Mouse (Mus musculus): ENCODE measurements around the gene Usp22. TPM values are rescaled to one million over a fixed set of nuclear protein-coding genes. Genes with fewer than 3 reads are reported as not detected.

Usp22 gene
- polyA plus RNA-seq, 1 experiment from 2014 or later, result 344 TPM

GRCm38 (mm10) chr11:61109707-61110106, 65.1 kb downstream of the Usp22 start:
- H3K4me3 ChIP-seq, result no peak overlapping the region
- ATAC-seq (ENCODE audit: low FRiP score), result no peak
- H3K27me3 ChIP-seq, result 0 out of 2 replicates have a peak, but pooled peaks cover 2% of the 10 kb centered on the region
- WGBS, result 86% methylated on average over 6 of the region's 6 CpGs
- H3K27ac ChIP-seq, result no peak overlapping the region
- H3K4me1 ChIP-seq, result peaks cover 4% of the 10 kb centered on the region; the same call in 1 of the 2 replicates
- H3K9me3 ChIP-seq (replicated peaks), result no peaks in the 10 kb centered on the region
- H3K36me3 ChIP-seq, result no peaks in the 10 kb centered on the region
- H3K4me2 ChIP-seq (replicated peaks), result no peak overlapping the region
- H3K9ac ChIP-seq, result no peak overlapping the region

- H3K4me1 ChIP-seq, result peaks cover 10% of the 10 kb centered on the region; the same call in 1 of the 2 replicates
- H3K27ac ChIP-seq, result no peak overlapping the region
- no peak for ATAC-seq (ENCODE audit: low FRiP score)
- WGBS, result 86% methylated on average over 12 of the region's 12 CpGs
- H3K4me2 ChIP-seq (replicated peaks), result no peak overlapping the region
- no peaks in the 10 kb centered on the region for H3K36me3 ChIP-seq
- H3K27me3 ChIP-seq, result peaks cover 5% of the 10 kb centered on the region; the same call in 1 of the 2 replicates
- no peaks in the 10 kb centered on the region for H3K9me3 ChIP-seq (replicated peaks)
- no peak overlapping the region for H3K4me3 ChIP-seq
- H3K9ac ChIP-seq, result no peak overlapping the region
Measured at GRCm38 (mm10) chr11:61108911-61109361, 65.9 kb downstream of the Usp22 start.

GRCm38 (mm10) chr11:61104241-61104901, 70.5 kb downstream of the Usp22 start:
- Histone ChIP-seq H3K4me3 (no peak overlapping the region), H3K4me2 (replicated peaks) (peak overlapping the region; percentile 31), H3K9ac (no peak overlapping the region), H3K27ac (no peak overlapping the region), H3K9me3 (replicated peaks) (no peaks in the 10 kb centered on the region), H3K27me3 (peaks cover 9% of the 10 kb centered on the region; the same call in 1 of the 2 replicates), H3K36me3 (no peaks in the 10 kb centered on the region), H3K4me1 (peaks cover 14% of the 10 kb centered on the region)
- peak; percentile 85 for ATAC-seq (ENCODE audit: low FRiP score)
- WGBS, result 16% methylated on average over 20 of the region's 20 CpGs

GRCm38 (mm10) chr11:61102397-61103339, 72.2 kb downstream of the Usp22 start:
- ATAC-seq (ENCODE audit: low FRiP score), result no peak

More at GRCm38 (mm10) chr11:61102397-61103339, 72.2 kb downstream of the Usp22 start:
- 57% methylated on average over 13 of the region's 13 CpGs for WGBS
- H3K27me3 ChIP-seq, result peaks cover 9% of the 10 kb centered on the region; the same call in 1 of the 2 replicates
- H3K4me3 ChIP-seq, result no peak overlapping the region
- no peak overlapping the region for H3K9ac ChIP-seq
- no peak overlapping the region for H3K27ac ChIP-seq
- no peaks in the 10 kb centered on the region for H3K9me3 ChIP-seq (replicated peaks)
- H3K4me2 ChIP-seq (replicated peaks), result no peak overlapping the region
- H3K36me3 ChIP-seq, result no peaks in the 10 kb centered on the region
- peaks cover 11% of the 10 kb centered on the region for H3K4me1 ChIP-seq

Other genes with a start within 250 kb of the Usp22 start
- gene Map2k3, start 243.0 kb downstream of the Usp22 start, polyA plus RNA-seq (2016; fragmentation: Nextera tagmentation; extraction: Ambion mirVana), result 49.9 and 51.0 TPM in 2 replicates
- gene Kcnj12, start 152.5 kb downstream of the Usp22 start, polyA plus RNA-seq (2016; fragmentation: Nextera tagmentation; extraction: Ambion mirVana), result 2.7 and 3.2 TPM in 2 replicates
- 1.1 and 1.5 TPM in 2 replicates for gene Tnfrsf13b, start 48.3 kb downstream of the Usp22 start, polyA plus RNA-seq (2016; fragmentation: Nextera tagmentation; extraction: Ambion mirVana)
- gene Aldh3a1, start 32.5 kb upstream of the Usp22 start, polyA plus RNA-seq (2016; fragmentation: Nextera tagmentation; extraction: Ambion mirVana), result not detected in 2 replicates
- 23.7 and 25.9 TPM in 2 replicates for gene Aldh3a2, start 92.4 kb upstream of the Usp22 start, polyA plus RNA-seq (2016; fragmentation: Nextera tagmentation; extraction: Ambion mirVana)
- not detected in 2 replicates for gene Slc47a2, start 167.8 kb upstream of the Usp22 start, polyA plus RNA-seq (2016; fragmentation: Nextera tagmentation; extraction: Ambion mirVana)
- gene Slc47a1, start 203.3 kb upstream of the Usp22 start, polyA plus RNA-seq (2016; fragmentation: Nextera tagmentation; extraction: Ambion mirVana), result 0.10 and 0.20 TPM in 2 replicates